Mouse (Mus musculus) heart, embryonic 12.5 days (tissue): ENCODE measurements around the gene Lrrc49. TPM values are rescaled to one million over a fixed set of nuclear protein-coding genes. Genes with fewer than 3 reads are reported as not detected.

ENCODE experiments used
- ATAC-seq: fragments of 200-750 bp; cut with Nextera tagmentation; 2 replicates; pipeline ENCODE4 v1.8.0; 2017; ENCODE audit warnings: moderate TSS enrichment, moderate library complexity; ENCODE audit not compliant: insufficient number of reproducible peaks, low FRiP score
- H3K27ac ChIP-seq: fragments of 300-500 bp; sonication (generic); 2 replicates; pipeline ENCODE4 v1.5.1; 2016; ENCODE audit warnings: mild to moderate bottlenecking, moderate library complexity; ENCODE audit not compliant: poor library complexity, severe bottlenecking
- H3K27me3 ChIP-seq: fragments of 300-500 bp; sonication (generic); replicated peaks from 2 replicates; pipeline ENCODE4 v1.6.1; 2016; ENCODE audit warnings: mild to moderate bottlenecking, moderate library complexity
- H3K36me3 ChIP-seq: fragments of 300-500 bp; sonication (generic); 2 replicates; pipeline ENCODE4 v1.6.1; 2016; ENCODE audit warnings: mild to moderate bottlenecking, moderate library complexity
- H3K4me1 ChIP-seq: fragments of 300-500 bp; sonication (generic); replicated peaks from 2 replicates; pipeline ENCODE4 v1.6.1; 2016; ENCODE audit warnings: mild to moderate bottlenecking
- H3K4me2 ChIP-seq: fragments of 300-500 bp; sonication (generic); 2 replicates; pipeline ENCODE4 v1.6.1; 2016; ENCODE audit warnings: mild to moderate bottlenecking, moderate library complexity
- H3K4me3 ChIP-seq: fragments of 300-500 bp; sonication (generic); 2 replicates; pipeline ENCODE4 v1.5.1; 2016; ENCODE audit warnings: mild to moderate bottlenecking
- H3K9ac ChIP-seq: fragments of 300-500 bp; sonication (generic); 2 replicates; pipeline ENCODE4 v1.6.1; 2016; ENCODE audit warnings: mild to moderate bottlenecking, moderate library complexity
- H3K9me3 ChIP-seq: fragments of 300-500 bp; sonication (generic); replicated peaks from 2 replicates; pipeline ENCODE4 v1.6.1; 2016; ENCODE audit warnings: mild to moderate bottlenecking, moderate library complexity
- WGBS: fragments of 180-500 bp; shearing (Covaris S2); methylation state at CpG from one replicate; pipeline ENCODE4 v1.1.7; 2016; 5-methylcytosine and 5-hydroxymethylcytosine counted together
- polyA plus RNA-seq: library from polyadenylated mRNA; unstranded; fragments of >200 nt; fragmentation: Nextera tagmentation; extraction: Ambion mirVana; gene quantifications from 2 replicates; pipeline ENCODE4 v1.2.1, GENCODE M21; 2016

Gene Lrrc49
- polyA plus RNA-seq, 1 experiment from 2014 or later = 12.2 TPM

DNA sequence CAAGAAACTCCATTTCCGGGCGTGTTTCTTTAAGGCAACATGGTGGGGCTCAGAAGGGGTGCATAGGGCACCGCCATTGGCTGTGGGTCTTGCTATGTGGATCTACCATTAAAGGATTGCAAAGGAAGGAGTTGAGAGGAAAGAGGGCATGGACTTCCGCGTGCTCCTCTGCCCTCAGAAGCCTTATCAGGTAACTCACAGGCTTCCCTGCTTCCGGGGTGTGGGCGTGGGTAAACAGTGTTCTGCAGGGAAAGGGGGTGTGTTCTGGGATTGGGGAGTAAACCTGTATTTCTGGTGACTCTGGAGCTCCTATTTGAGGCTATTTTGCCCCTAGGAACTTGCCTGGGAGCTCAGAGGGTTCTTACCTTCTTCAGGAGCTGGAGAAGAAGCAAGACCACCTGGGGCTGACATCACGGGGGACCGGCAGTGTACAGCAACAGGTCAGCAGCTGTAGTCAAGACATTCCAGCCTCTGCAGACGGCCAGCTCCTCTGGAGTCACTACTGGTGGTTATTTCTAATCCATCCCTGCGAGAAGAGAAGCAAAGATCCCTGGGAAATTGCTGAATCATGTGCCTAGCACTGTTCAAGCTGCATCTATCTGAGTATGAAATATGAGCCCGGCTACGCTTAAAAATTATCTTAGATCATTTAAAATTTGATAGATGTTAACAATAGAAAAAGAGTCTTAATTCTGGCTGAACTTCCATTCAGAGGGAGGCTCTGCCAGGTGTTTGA is 142.4 kb downstream of the Lrrc49 start:
- Histone ChIP-seq H3K4me2 (no peak overlapping the region), H3K4me1 (peaks cover 11% of the 10 kb centered on the region), H3K36me3 (no peaks in the 10 kb centered on the region), H3K27me3 (no peaks in the 10 kb centered on the region), H3K4me3 (no peak overlapping the region), H3K27ac (no peak overlapping the region), H3K9me3 (no peaks in the 10 kb centered on the region), H3K9ac (no peak overlapping the region)
- no peak for ATAC-seq
- WGBS = 59% methylated on average over 13 of the region's 13 CpGs

- no peak for ATAC-seq
- H3K4me1 ChIP-seq = peaks cover 11% of the 10 kb centered on the region
- H3K27me3 ChIP-seq = no peaks in the 10 kb centered on the region
- H3K27ac ChIP-seq = no peak overlapping the region
- H3K9me3 ChIP-seq = no peaks in the 10 kb centered on the region
- H3K36me3 ChIP-seq = no peaks in the 10 kb centered on the region
- 68% methylated on average over 7 of the region's 7 CpGs for WGBS
- no peak overlapping the region for H3K4me2 ChIP-seq
- no peak overlapping the region for H3K9ac ChIP-seq
- H3K4me3 ChIP-seq = no peak overlapping the region
These were observed 144.4 kb downstream of the Lrrc49 start for GRCm38 (mm10) chr9:60543422-60544015.

GRCm38 (mm10) chr9:60530310-60530709 is 157.6 kb downstream of the Lrrc49 start:
- no peaks in the 10 kb centered on the region for H3K9me3 ChIP-seq
- no peaks in the 10 kb centered on the region for H3K27me3 ChIP-seq
- no peak overlapping the region for H3K9ac ChIP-seq
- no peak for ATAC-seq
- no peak overlapping the region for H3K4me2 ChIP-seq
- H3K27ac ChIP-seq = peak overlapping the region; percentile 30; the same call in 1 of the 2 replicates
- H3K4me1 ChIP-seq = peaks cover 45% of the 10 kb centered on the region
- H3K36me3 ChIP-seq = no peaks in the 10 kb centered on the region
- H3K4me3 ChIP-seq = no peak overlapping the region
- WGBS = 77% methylated on average over 12 of the region's 12 CpGs

DNA sequence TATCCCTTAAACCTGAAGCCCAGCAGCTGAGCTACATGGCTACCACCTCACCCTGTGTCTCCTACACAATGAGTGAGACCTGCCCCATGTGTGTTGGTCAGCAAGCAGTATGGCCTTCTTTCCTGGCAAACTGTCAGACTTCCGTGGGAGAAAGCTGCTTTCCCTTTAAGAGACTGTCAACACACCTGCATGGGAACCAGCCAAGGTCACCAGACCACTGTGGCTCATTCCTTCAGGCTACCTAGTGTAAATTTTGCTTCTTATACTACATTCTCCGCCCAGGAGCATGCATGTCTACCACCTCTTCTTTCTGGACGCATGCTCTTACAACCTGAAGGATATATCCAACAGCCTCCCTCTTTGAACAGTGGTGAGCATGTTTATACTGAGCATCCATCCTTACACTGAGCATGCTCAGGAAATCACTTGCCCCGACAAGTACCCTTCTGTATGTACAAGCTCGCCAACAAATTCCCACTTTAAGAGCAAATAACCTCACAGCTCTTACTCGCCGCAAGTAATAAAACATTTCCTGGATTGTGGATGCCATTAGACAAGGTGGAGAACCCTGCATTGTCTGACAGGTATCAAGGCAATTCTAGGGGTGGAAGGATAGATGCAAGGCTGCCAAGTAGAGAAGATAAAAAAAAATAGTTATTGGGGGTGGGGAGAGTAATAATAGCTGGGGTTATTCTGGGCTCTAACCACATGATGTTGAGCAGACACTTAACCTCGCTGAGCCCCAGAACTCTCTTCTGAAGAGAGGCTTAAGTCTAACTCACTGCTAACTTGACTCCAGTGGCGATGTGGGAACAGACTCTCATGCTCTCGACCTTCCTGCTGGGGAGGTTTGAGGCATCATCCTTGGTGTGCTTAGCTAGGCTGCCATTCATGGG is 158.4 kb downstream of the Lrrc49 start:
- Histone ChIP-seq H3K4me1 (peaks cover 50% of the 10 kb centered on the region), H3K36me3 (no peaks in the 10 kb centered on the region), H3K27me3 (no peaks in the 10 kb centered on the region), H3K4me2 (no peak overlapping the region), H3K4me3 (no peak overlapping the region), H3K27ac (peak overlapping the region; percentile 46; the same call in 1 of the 2 replicates), H3K9ac (no peak overlapping the region), H3K9me3 (no peaks in the 10 kb centered on the region)
- ATAC-seq = no peak; the same call in 1 of the 2 replicates
- 65% methylated on average over 10 of the region's 10 CpGs for WGBS

GRCm38 (mm10) chr9:60528269-60528668 is 159.7 kb downstream of the Lrrc49 start:
- Histone ChIP-seq H3K4me1 (peaks cover 50% of the 10 kb centered on the region), H3K27me3 (no peaks in the 10 kb centered on the region), H3K4me3 (no peak overlapping the region), H3K27ac (no peak overlapping the region), H3K4me2 (no peak overlapping the region), H3K9me3 (no peaks in the 10 kb centered on the region), H3K36me3 (no peaks in the 10 kb centered on the region), H3K9ac (no peak overlapping the region)
- ATAC-seq = no peak
- WGBS = 71% methylated on average over 3 of the region's 3 CpGs

DNA sequence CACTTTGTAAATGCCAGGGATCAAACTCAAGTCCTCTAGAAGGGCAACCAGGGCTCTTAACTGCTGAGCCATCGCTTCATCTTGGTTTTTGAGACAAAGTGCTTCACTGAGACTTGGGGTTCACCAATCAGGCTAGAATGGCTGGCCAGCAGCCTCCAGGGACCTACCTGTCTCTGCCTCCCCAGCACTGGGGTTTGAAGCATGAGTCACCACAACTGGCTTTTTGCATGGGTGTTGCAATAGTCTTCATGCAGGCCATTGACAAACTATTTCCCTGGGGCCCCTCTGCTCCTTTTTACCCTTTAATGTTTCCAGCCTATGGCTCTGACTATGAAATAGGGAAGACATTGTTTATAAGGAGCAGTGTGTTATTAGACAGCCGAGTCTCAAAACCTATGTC is 160.1 kb downstream of the Lrrc49 start:
- Histone ChIP-seq H3K27me3 (no peaks in the 10 kb centered on the region), H3K9ac (no peak overlapping the region), H3K36me3 (no peaks in the 10 kb centered on the region), H3K27ac (peak overlapping the region; percentile 85; the same call in 1 of the 2 replicates), H3K9me3 (no peaks in the 10 kb centered on the region), H3K4me3 (no peak overlapping the region), H3K4me1 (peaks cover 50% of the 10 kb centered on the region), H3K4me2 (no peak overlapping the region)
- 84% methylated on average over 2 of the region's 2 CpGs for whole genome bisulfite sequencing
- ATAC-seq = no peak

DNA sequence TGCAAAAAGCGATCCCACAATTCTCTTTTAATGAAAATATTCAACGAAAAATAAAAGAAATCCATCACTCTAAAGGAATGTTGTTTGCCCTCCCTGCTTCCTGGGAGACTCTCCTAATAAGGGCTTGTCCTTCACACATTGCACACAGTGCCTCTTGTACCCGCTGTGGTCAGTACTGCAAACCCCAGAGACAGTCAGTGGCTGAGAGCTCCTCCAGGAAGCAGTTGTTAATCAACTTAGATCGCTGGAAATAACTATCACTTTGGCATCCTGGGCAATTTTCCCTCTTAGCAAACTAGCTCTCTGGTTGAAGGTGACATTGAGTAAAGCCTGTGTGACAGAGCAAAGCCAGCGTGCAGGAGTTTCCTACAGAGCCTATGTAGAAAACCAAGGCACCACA is 160.9 kb downstream of the Lrrc49 start:
- Histone ChIP-seq H3K36me3 (no peaks in the 10 kb centered on the region), H3K9ac (0 out of 2 replicates have a peak overlapping the region, but pooled peaks have one; percentile 20), H3K4me2 (peak overlapping the region; percentile 15; the same call in 1 of the 2 replicates), H3K27me3 (no peaks in the 10 kb centered on the region), H3K27ac (peak overlapping the region; percentile 85), H3K4me3 (no peak overlapping the region), H3K4me1 (peaks cover 50% of the 10 kb centered on the region), H3K9me3 (no peaks in the 10 kb centered on the region)
- no peak for ATAC-seq
- WGBS = 36% methylated on average over 5 of the region's 5 CpGs

DNA sequence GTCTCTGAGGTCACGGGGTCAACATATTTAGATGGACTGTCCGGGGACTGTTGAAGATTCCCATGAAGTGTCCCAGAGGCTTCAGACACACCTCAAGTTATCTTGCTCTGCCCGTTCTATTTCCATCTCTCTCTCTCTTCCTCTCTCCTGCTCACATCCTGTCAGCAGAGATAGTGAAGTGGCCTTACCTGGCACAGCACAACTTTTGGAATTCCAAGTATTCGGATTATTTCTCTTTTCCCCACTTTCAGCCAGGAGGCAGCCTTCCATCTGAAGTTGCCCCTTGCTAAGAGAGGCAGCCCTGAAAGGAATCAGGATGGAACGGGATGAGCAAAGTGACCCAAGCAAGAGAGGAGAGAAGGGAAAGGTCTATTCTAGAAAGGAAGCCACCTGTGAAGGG is 161.8 kb downstream of the Lrrc49 start:
- no peak overlapping the region for H3K4me3 ChIP-seq
- ATAC-seq = no peak
- H3K27me3 ChIP-seq = 0 out of 2 replicates have a peak, but pooled peaks cover 2% of the 10 kb centered on the region
- no peak overlapping the region for H3K9ac ChIP-seq
- H3K27ac ChIP-seq = peak overlapping the region; percentile 81
- H3K4me2 ChIP-seq = no peak overlapping the region
- H3K4me1 ChIP-seq = peaks cover 52% of the 10 kb centered on the region
- 20% methylated on average over 5 of the region's 5 CpGs for WGBS
- H3K9me3 ChIP-seq = no peaks in the 10 kb centered on the region
- no peaks in the 10 kb centered on the region for H3K36me3 ChIP-seq

DNA sequence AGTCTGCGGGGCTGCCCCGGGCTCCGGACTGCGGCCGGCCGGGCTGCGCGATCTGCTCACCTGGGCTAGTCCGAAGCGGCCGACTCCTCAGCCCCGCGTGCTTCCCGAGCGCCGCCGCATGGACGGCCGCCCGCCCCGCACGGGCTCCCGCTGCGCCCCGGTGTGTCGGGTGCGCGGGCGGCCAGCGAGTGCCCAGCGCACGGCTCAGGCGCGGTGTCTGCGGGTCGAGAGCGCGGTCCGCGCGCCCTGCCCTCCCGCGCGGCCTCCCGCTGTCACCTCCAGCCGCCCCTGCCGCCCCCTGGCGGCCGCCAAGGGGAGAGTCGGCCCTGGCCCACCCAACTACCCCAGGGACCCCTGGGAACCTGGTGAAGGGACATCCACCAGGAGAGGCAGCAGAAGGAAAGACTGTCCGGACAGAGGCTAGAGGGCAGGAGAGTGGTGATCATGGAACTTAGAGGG is 166.1 kb downstream of the Lrrc49 start, which contains the start of gene Thsd4:
Thsd4 (minus strand) TSS at position 241 of the 459 bp plus-strand sequence.
- peak within 1 kb of the TSS; percentile 90 for H3K9ac ChIP-seq
- peaks cover 56% of the 10 kb centered on the region for H3K4me1 ChIP-seq
- H3K4me2 ChIP-seq = peak within 1 kb of the TSS; percentile 84
- no peak within 1 kb of the TSS for H3K27ac ChIP-seq
- H3K27me3 ChIP-seq = peaks cover 15% of the 10 kb centered on the region; the same call in 1 of the 2 replicates
- ATAC-seq = peak; percentile 33; the same call in 1 of the 2 replicates
- no peaks in the 10 kb centered on the region for H3K9me3 ChIP-seq
- no peaks in the 10 kb centered on the region for H3K36me3 ChIP-seq
- WGBS = under 1% methylated on average over 51 of the region's 51 CpGs
- peak within 1 kb of the TSS; percentile 87 for H3K4me3 ChIP-seq

GRCm38 (mm10) chr9:60521143-60521542 is 166.8 kb downstream of the Lrrc49 start:
- Histone ChIP-seq H3K9ac (peak overlapping the region; percentile 90), H3K36me3 (no peaks in the 10 kb centered on the region), H3K4me2 (peak overlapping the region; percentile 84), H3K4me3 (peak overlapping the region; percentile 87), H3K9me3 (no peaks in the 10 kb centered on the region), H3K4me1 (peaks cover 56% of the 10 kb centered on the region), H3K27me3 (peaks cover 15% of the 10 kb centered on the region; the same call in 1 of the 2 replicates), H3K27ac (no peak overlapping the region)
- no peak for ATAC-seq
- WGBS = 26% methylated on average over 5 of the region's 5 CpGs
